Mouse (Mus musculus) layer of hippocampus, adult 9-11 months (tissue): Measurements from ENCODE around the gene Col4a1.

Experiments
- DNase-seq: peaks from one replicate; pipeline ENCODE4 v3.0.0; 2022

Col4a1 gene

DNA sequence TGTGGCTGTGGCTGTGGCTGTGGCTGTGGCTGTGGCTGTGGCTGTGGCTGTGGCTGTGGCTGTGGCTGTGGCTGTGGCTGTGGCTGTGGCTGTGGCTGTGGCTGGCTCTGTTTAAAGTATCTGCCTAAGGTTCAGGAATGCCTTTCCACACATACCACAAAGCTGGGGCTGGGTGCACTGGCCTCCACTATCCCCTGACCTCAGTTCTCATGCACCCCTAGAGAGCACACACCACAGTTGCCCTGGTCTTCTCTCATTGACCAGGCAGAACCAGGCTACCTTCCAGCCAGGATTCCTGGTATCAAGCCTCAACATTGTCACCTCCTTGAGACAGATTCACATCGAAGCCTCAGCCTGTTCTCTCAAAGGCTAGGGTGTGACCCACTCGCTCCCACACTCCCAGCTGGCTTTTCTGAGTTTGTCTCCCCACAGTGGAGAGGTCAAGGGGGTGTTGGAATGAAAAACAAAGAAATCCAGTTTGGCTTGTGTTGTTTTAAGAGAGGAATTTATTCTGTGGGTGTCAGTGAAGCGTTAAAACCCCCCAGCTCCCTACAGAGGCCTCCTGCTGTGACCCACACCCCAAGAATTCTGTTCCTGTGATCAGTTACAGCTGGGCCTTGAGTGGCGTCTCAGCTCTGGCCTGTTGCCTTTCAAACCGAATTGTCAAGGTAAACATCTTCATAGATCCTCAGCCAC is 15.2 kb upstream of the Col4a1 start:
- no peak for DNase-seq

DNA sequence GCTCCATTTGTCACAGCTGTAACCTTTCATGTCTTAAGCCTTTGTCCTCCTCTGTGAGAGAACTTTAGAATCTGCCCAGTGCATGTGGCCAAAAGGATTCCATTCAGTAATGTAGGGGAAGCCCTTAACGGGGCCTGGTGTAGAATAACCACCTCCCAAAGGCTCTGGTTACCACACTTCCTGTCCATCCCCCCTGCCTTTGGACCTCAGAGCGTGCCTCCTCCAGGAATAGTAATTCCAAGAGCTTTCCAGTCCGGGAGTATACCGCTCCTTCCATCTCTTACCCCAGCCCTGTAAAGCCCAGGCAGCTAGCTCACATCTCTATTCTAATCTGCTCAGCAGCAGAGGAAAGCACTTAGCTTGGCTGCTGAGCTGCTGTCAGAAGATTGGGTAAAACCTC is 14.7 kb upstream of the Col4a1 start:
- DNase-seq, result no peak

DNA sequence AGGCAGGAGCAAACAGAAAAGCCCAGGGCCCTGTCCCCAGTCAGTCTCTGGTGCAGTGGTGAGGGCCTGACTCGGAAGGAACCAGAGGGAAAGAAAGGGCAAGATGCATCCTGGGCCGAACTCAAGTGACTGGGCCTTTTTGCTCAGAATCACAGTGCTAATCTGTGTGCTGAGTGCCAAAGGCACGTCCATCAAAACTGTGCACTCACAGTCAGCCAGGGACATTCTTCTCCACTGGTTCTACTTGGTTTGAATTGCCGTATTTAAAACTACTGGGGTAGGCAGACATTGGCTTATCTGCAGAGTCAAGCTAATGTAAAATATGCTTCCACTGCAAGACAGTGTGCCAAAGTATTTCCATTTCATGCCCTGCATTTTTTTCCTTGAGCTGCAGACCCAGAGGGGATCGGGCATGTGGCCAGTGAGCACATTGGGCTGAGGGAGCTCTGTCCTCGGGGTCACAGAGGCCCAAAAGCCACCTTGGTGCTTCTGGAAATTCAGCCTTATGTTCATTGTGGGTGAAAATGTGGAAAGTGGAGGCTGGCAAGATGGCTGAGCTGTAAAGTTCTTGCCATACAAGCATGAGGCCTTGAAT is 12.3 kb upstream of the Col4a1 start:
- no peak for DNase-seq

- no peak for DNase-seq
Measured at GRCm38 (mm10) chr8:11323681-11324080, 11.1 kb upstream of the Col4a1 start.

GRCm38 (mm10) chr8:11322724-11323585 is 10.3 kb upstream of the Col4a1 start:
- DNase-seq, result no peak

DNA sequence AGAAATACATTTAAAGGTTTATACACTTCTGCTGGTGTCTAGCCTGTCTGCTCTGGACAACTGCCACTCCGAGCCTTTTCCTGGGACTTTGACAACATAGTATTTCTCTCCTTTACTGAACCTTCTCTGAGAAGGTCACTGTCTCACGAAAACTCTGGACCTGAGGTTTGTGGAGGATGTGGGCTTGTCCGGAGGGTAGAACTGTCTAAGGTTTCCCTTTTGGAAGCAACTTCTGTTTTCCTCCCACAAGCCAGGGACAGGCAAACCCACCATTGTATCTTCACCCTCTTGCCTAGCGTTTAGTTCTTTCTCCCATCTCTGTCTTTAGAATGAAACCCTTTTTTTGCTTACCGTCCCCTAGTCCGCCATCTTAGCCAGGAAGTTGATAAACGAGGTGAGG is 9.2 kb upstream of the Col4a1 start:
- no peak for DNase-seq

DNA sequence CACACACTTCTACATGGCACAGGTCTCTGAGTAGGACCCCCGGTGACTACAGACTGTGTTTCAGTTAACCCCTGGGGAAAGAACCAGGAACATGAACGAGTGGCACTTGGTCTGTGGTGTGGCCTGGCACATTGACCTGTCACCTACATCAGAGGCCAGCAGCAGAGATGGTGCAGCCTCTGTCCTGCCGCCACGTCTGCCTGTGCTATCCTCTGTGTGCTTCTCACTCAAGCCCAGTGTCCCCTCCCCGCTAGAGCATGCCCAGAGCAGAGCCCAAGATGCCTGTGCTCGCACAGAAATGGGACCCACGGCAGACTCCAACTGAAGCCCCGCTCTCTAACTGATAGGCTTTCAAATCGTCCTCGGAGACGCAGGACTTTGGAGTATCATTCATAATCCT is 6.8 kb upstream of the Col4a1 start:
- no peak for DNase-seq

DNA sequence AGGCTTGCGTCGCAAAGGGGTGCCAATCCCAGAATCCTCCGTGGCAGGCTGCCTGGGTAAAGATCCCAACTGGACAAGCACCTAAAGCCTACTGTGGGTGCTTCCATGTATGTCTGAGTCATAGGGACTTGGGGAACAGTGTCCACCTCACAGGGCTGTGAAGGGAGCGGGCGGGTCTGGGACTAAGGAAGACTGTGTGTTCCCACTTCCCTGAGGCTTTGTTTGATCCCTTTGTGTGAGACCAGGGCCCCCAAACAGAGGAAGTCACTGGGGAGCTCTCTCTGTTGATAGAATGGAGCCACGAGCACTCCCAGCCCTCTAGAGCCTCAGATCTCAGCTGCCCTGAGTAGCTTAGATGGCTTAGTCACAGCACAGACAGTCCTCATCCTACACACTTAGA is 3.5 kb upstream of the Col4a1 start:
- no peak for DNase-seq

DNA sequence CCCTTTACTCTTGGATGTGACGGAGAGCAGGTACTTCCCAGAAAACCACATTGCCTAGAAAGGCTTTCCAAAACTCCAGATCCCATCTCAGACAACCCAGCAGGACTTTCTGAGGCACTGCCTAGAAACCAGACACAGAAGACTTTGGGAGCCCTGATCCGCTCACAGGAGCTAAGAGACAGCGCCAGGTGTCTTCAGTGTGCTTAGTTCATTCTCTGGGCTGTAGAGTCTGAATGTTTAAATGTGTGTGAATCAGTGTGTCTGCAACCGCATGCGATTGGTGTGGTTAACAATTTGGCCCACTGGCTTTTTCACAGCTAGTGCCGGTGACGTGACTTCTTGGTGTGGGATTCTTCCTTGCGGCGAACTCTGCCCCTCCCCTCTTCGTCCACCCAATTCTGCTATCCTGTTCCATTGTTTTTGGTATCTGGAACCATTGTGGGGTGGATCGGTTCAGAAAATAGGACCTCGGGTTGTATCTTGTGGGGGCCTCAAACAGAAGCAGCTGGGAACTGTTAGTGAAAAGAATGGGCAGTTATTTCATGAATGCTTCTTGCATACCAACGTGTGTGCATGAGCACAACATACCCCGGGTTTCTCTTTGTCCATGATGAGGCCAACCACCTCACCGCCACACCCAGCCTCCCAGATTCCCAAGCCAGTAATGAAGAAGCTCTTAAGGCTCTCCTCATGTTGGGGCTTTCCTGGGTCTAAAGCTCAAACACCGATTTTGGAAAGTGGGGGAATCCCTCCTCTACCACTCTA is 2.7 kb upstream of the Col4a1 start:
- DNase-seq, result no peak

- DNase-seq, result no peak
Measured at GRCm38 (mm10) chr8:11314613-11315012, 2.0 kb upstream of the Col4a1 start.

- no peak for DNase-seq
Measured at GRCm38 (mm10) chr8:11313176-11314111, 818 bp upstream of the Col4a1 start.

DNA sequence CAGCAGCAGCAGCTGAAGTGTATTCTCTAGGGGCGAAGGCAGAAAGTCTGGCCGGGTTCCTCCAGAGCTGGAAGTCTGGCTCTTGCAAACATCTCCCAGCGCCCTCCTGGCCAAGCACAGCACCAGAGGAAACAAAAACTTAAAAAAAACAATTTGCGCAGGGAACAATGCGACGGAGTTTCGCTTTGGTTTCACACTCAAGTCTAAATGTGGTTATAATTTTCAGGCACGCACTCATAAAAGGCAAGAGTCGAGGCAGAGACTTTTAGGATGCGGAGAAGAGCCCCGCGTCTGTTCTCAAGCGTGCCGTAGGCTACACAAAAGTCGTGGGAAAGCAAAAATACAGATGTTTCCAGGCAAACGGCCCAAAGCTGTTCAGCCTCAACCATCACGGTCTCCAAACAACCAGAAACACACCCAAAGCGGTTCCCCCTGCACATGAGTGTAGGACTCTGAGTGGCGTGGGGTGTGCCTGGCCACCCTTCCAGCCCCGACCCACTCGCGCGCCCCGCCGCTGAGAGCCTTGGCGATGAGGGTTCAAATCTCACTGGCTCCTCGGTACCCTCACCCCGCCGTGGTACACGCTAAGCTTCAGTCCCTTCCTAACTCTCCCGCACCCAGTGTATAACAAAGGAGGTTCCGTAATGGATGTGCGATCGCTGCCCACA is 811 bp downstream of the Col4a1 start:
- DNase-seq, result no peak

DNA sequence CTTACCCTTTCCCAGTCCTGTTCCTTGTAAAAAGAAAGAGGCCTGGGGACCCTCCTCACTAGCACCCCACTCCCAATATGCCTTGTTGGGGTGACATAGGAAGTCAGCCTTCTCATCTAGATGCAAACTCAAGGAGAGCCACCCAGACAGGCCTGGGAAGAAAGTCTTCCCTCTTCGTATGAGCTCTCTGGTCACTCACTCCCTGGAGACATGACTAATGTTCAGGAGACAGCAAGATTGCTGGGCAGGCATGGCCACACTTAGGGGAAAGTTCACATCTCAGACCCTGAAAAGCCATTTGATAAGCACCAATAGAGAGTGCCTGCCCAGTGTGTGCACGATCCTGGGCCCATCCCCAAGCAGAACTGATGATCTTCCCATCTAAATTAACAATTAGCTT is 2.6 kb downstream of the Col4a1 start:
- no peak for DNase-seq

GRCm38 (mm10) chr8:11309226-11309625 is 3.4 kb downstream of the Col4a1 start:
- no peak for DNase-seq

DNA sequence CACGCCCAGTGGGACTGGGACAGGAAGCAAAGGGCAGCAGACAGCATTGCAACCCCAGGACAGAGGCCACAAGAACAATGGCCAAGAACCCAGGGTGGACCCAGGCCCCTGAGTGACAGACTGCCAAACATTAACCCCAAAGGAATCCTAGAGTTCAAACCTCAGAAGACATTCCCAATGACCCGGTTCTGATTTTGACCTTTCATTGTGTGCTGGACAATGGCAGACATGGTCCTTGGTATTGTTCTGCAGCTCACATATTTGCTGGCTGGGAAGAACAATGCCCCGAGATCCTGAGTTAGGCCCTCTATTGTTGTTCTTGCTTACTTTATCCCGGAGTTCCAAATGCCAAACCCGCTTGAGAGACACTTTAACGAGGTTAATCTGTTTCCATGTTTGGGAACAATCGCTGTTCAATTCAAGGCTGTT is 4.0 kb downstream of the Col4a1 start:
- DNase-seq, result no peak

DNA sequence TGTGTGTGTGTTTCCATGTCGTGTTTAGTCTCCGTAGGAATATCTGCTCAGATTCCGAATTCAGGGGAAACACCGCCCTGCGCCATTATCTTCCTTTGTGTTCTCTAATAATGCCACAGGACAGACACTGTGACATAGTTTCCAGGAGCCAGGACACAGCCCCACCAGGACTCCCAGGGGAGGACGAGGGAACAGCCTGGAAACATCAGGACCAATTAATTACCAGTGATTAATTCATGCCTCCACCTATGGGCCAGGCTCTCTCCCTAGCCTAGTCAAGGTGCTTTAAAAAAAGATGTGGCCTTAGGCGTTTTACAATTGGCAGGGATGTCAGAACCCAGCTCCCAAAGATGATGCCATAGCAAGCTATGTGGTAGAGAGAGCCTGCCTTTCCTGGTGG is 5.2 kb downstream of the Col4a1 start:
- no peak for DNase-seq

DNA sequence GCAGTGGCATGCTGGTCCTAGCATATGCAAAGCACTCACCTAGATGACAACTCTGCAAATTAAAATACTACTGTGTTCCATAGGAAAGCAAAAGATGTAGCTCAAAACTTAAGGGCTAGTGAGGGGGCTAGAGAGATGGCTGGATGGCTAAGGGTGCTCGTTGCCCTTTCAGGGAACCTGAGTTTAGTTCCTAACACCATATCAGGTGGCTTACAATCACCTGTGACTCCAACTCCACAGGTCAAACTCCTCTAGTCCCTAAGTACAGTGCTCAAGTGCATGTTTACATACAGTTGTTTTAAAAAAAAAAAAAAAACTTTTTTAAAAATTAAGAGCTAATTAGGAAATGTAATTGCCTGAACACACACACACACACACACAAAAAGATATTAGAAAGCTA is 7.1 kb downstream of the Col4a1 start:
- no peak for DNase-seq

DNA sequence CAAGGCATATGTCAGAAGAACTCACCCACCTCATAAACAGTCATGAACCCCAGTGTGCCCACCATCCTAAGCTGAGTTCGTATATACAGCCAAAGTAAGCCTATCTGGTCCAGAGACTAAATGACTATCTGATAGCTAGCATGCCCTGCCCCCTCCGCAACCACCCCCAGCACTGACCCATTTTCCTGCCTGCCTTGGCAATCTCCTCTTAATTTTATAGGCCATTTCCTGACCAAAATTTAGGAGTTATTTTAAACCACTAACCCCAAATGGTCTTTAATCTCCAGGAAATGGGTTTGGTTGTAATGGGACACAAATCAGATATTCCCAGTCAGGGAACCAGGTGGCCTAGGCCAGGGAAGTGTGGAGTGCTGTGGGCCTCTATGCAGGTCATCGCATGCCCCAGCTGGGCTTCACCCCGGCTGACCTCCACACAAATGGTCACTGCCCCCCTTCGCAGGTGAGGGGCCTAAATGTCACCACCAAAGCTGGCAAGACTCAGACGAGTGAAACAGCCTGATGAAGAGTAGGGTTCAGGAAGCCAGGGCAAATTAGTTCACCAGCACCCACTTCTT is 8.5 kb downstream of the Col4a1 start:
- DNase-seq, result no peak

GRCm38 (mm10) chr8:11300436-11300835 is 12.2 kb downstream of the Col4a1 start:
- DNase-seq, result no peak

GRCm38 (mm10) chr8:11299317-11299602 is 13.4 kb downstream of the Col4a1 start:
- DNase-seq, result no peak
